Mouse (Mus musculus): ENCODE results near the gene Dnmbp.

The Dnmbp gene

GRCm38 (mm10) chr19:43944566-43944965, 4.6 kb upstream of the Dnmbp start:
- no peak for DNase-seq

- peak; percentile 43 for DNase-seq
These were observed 3.1 kb upstream of the Dnmbp start for GRCm38 (mm10) chr19:43943076-43943475.

- no peak for DNase-seq
These were observed 721 bp downstream of the Dnmbp start for GRCm38 (mm10) chr19:43939171-43939768.

GRCm38 (mm10) chr19:43938355-43938754, 1.6 kb downstream of the Dnmbp start:
- DNase-seq: no peak

GRCm38 (mm10) chr19:43930926-43931325, 9.1 kb downstream of the Dnmbp start:
- DNase-seq: no peak

- DNase-seq: no peak
These were observed 9.6 kb downstream of the Dnmbp start for GRCm38 (mm10) chr19:43930366-43930765.

GRCm38 (mm10) chr19:43929869-43930268, 10.1 kb downstream of the Dnmbp start:
- no peak for DNase-seq

- DNase-seq: no peak
These were observed 12.0 kb downstream of the Dnmbp start for GRCm38 (mm10) chr19:43927967-43928366.

- no peak for DNase-seq
These were observed 12.9 kb downstream of the Dnmbp start for GRCm38 (mm10) chr19:43927057-43927456.

GRCm38 (mm10) chr19:43926141-43926987, 13.6 kb downstream of the Dnmbp start:
- no peak for DNase-seq

GRCm38 (mm10) chr19:43924361-43924760, 15.6 kb downstream of the Dnmbp start:
- DNase-seq: no peak

GRCm38 (mm10) chr19:43922963-43923362, 17.0 kb downstream of the Dnmbp start:
- DNase-seq: no peak

- no peak for DNase-seq
These were observed 18.6 kb downstream of the Dnmbp start for GRCm38 (mm10) chr19:43921410-43921809.

GRCm38 (mm10) chr19:43920453-43921300, 19.3 kb downstream of the Dnmbp start:
- peak; percentile 34 for DNase-seq

GRCm38 (mm10) chr19:43919841-43920240, 20.1 kb downstream of the Dnmbp start:
- no peak for DNase-seq

GRCm38 (mm10) chr19:43918834-43919233, 21.2 kb downstream of the Dnmbp start:
- DNase-seq: no peak

GRCm38 (mm10) chr19:43917763-43918162, 22.2 kb downstream of the Dnmbp start:
- no peak for DNase-seq

- no peak for DNase-seq
These were observed 22.6 kb downstream of the Dnmbp start for GRCm38 (mm10) chr19:43917406-43917691.

- DNase-seq: no peak
These were observed 23.2 kb downstream of the Dnmbp start for GRCm38 (mm10) chr19:43916586-43917405.

- DNase-seq: peak; percentile 35
These were observed 24.6 kb downstream of the Dnmbp start for GRCm38 (mm10) chr19:43915431-43915830.

- no peak for DNase-seq
These were observed 25.0 kb downstream of the Dnmbp start for GRCm38 (mm10) chr19:43914986-43915385.

- DNase-seq: no peak
These were observed 27.1 kb downstream of the Dnmbp start for GRCm38 (mm10) chr19:43912775-43913486.

Measured in kidney, adult 18-20 months (tissue).